Mouse (Mus musculus) liver, embryonic 16.5 days (tissue): ENCODE data around the gene Rasgrp2. TPM values are rescaled to one million over a fixed set of nuclear protein-coding genes. Genes with fewer than 3 reads are reported as not detected.

Experiments
- polyA plus RNA-seq: library from polyadenylated mRNA; unstranded; fragments of >200 nt; fragmentation: Nextera tagmentation; extraction: Ambion mirVana; gene quantifications from 2 replicates; pipeline ENCODE4 v1.2.1, GENCODE M21; 2015

Gene Rasgrp2
- polyA plus RNA-seq, 1 experiment from 2014 or later = 81.7 TPM

Other genes starting within 250 kb of the Rasgrp2 start
- not detected in 2 replicates for gene Majin, start 215.0 kb upstream of the Rasgrp2 start, polyA plus RNA-seq
- not detected in 2 replicates for gene Gpha2, start 173.0 kb upstream of the Rasgrp2 start, polyA plus RNA-seq
- 3.5 and 3.7 TPM in 2 replicates for gene Ppp2r5b, start 163.5 kb upstream of the Rasgrp2 start, polyA plus RNA-seq
- 4.9 and 6.1 TPM in 2 replicates for gene Atg2a, start 157.7 kb upstream of the Rasgrp2 start, polyA plus RNA-seq
- 62.1 and 68.6 TPM in 2 replicates for gene Ehd1, start 122.6 kb upstream of the Rasgrp2 start, polyA plus RNA-seq
- 0.34 and 0.40 TPM in 2 replicates for gene Cdc42bpg, start 92.9 kb upstream of the Rasgrp2 start, polyA plus RNA-seq
- gene Men1, start 64.4 kb upstream of the Rasgrp2 start, polyA plus RNA-seq = 19.5 and 21.0 TPM in 2 replicates
- gene Map4k2, start 58.2 kb upstream of the Rasgrp2 start, polyA plus RNA-seq = 8.2 and 8.6 TPM in 2 replicates
- gene Sf1, start 35.6 kb upstream of the Rasgrp2 start, polyA plus RNA-seq = 52.1 and 58.4 TPM in 2 replicates
- 5.8 and 11.2 TPM in 2 replicates for gene Pygm, start 14.9 kb upstream of the Rasgrp2 start, polyA plus RNA-seq
- 0.39 and 0.50 TPM in 2 replicates for gene Nrxn2, start 19.4 kb downstream of the Rasgrp2 start, polyA plus RNA-seq
- gene Slc22a12, start 143.7 kb downstream of the Rasgrp2 start, polyA plus RNA-seq = not detected in 2 replicates